Mouse (Mus musculus): Measurements from ENCODE around the gene Nutm1.
"Not testable (repeated sequence)": the region's sequence is repeated elsewhere in the genome, so short reads cannot be mapped to it uniquely, and the experiment has no call there.

Gene Nutm1

DNA sequence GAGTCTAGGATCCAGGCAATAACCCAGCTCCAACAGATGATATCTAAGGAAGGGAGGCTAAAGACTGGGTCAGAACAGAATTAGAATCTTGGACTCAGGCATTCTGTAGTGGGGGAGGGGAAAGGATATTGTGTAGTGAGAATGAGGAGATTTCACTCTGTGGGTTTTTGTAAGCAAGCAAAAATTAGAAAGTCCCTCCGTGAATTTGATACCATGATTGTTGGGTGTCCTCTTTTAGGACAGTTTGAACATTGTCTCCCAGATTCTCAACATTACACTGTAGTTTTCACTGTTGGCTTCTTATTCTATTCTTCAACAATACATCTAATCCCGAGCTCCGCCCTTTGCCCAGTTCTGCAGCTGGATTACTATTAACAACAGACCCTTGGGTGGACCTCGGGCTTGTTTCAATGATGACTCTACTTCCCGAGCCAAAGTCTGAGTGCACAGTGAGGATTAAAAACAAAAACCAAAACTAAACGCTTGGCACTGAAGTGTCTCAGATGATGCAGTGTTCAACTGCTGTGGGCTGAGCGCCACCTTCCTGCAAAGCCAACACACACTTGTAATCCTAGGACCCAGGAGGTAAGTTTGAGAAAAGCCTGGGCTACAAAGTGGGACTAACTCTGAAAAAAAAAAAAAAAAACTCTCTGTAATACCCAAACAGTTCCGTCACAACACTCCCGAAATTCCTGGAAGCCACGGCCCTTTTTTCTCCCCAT, at the start of gene Nutm1:
TSS of gene Nutm1 (minus strand) at position 51 of the 722 bp plus-strand sequence.
- DNase-seq, result no peak

DNA sequence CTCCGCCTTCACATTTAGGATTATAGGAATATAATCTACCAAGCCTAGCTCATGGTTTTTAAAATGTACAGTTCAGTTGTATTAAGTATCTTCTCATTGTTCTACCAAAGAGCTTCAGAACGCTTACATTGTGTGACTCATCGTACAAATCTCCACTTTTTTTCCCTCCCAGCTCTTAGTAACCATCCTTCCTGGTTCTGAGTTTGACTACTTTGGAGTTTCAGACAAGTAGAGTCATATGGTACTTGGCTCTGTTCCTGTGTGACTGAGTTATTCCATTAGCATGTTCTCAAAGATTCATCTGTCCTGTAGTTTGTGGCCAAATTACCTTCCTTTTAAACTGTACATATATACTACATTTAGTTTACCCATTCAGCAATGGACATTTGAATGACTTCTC, 49.6 kb upstream of the Nutm1 start:
- DNase-seq, result no peak

DNA sequence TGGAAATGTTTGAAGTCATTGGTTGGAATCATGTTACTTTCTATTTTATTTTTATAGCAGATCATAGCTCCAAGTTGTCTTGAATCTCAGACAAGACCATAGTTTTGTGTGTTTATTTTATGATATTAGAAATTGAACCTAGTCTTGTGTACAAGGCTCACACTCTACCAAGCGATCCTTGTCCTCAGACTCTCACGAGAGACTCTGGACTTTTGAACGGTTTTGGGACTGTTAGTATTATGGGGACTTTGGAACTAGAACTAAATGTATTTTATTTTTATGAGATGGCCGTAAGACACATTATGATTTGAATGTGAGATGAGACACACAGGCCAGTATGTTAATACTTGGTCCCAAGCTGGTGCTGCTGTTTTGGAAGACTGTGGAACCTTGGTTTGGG, 39.1 kb upstream of the Nutm1 start:
- DNase-seq, result no peak

DNA sequence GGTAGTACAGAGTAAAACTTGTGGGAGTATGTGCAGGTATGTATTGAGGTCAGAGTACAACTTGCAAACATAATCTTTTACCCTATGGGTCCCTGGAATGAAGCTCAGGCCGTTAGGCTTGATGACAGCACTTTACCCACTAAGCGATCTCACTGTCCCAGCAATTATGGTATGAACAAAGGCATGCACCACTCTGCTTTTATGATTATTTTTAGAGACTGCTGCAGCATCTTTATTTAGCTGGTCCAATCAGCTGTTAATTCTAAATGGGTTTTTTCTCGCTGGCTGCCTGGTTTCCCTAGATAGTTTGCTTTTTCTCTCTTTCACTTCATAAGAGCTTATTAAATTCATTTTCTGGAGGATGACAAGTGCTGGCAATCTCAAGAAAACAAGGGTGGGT, 37.1 kb upstream of the Nutm1 start:
- DNase-seq, result no peak

DNA sequence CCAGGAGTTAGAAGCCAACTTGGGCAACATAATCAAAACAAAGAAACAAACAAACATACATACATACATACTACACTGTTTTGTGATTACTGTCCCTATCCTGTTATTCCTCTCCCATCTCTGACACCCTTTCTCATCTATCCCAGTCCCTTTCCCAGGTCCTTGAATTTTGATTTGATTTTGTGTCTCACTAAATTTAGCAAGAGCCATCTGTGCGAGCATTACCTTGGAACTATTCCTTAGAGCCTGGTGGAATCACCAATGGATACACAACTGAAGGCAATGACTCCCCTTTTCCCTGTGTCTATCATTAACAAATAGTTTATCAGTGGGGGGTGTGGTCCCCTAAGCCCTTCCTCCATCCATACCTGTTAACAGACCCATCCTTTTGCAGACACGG, 33.7 kb upstream of the Nutm1 start:
- no peak for DNase-seq

- DNase-seq, result no peak
Observed at GRCm38 (mm10) chr2:112289507-112289906, 30.4 kb upstream of the Nutm1 start.

GRCm38 (mm10) chr2:112287059-112287458, 28.0 kb upstream of the Nutm1 start:
- no peak for DNase-seq

GRCm38 (mm10) chr2:112286062-112286461, 27.0 kb upstream of the Nutm1 start:
- DNase-seq, result not testable (repeated sequence)

GRCm38 (mm10) chr2:112285031-112285390, 25.9 kb upstream of the Nutm1 start:
- DNase-seq, result no peak

GRCm38 (mm10) chr2:112284363-112285030, 25.4 kb upstream of the Nutm1 start:
- DNase-seq, result no peak

DNA sequence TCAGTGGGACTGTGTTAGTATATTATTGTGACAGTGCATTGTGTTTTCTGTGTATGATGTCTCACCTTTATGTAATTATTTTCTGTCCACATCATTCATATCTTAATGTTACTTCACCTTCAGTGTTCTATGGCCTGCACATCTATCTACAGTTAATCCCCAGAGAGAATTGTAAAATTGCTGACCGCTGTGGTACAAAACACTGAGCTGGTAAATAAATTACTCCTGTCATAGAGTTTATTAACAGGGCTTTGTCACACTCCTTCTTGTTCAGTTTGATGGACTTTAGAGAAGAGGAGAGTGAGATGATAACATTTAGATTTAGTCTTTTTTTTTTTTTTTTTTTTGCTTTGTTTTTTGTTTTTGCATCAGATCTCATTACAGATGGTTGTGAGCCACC, 23.8 kb upstream of the Nutm1 start:
- DNase-seq, result no peak

GRCm38 (mm10) chr2:112276870-112277269, 17.8 kb upstream of the Nutm1 start:
- DNase-seq, result no peak

- DNase-seq, result no peak
Observed at GRCm38 (mm10) chr2:112273474-112273873, 14.4 kb upstream of the Nutm1 start.

DNA sequence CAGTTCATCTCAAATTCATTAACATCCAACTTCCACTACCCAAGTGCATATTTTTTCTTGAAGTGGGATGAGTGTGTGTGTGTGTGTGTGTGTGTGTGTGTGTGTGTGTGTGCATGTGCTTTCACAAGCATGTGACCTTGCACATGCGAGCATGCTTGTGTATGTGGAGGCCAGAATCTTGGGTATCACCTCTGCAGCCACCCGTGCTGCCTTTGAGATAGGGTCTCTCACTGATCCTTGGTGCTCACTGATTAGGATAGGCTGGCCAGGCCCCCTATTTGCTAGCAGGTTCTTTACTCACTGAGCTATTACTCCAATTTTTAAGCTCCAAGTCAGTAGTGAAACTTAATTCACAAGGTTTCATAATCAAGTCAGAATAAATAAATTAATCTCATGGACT, 13.8 kb upstream of the Nutm1 start:
- DNase-seq, result no peak

- DNase-seq, result no peak
Observed at GRCm38 (mm10) chr2:112270011-112270410, 10.9 kb upstream of the Nutm1 start.

GRCm38 (mm10) chr2:112267547-112268269, 8.6 kb upstream of the Nutm1 start:
- no peak for DNase-seq

DNA sequence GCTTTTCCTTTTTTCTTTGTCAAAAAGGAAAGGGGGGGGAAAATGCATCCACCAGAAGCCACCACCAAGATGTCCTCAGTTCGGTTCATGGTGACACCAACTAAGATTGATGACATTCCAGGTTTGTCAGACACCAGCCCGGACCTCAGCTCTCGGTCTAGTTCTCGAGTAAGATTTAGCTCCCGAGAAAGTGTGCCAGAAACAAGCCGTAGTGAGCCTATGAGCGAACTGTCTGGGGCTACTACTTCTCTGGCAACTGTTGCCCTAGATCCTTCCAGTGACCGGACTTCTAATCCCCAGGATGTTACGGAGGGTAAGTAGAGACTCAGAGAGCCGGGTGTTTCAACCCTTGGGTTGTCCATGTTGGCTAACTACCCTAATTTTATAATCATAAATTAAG, 7.7 kb upstream of the Nutm1 start:
- peak in 1 of 2 experiments; percentile 26 for DNase-seq

- DNase-seq, result peak; percentile 52 to 65
Observed at GRCm38 (mm10) chr2:112266242-112266592, 7.1 kb upstream of the Nutm1 start, which contains the start of gene Gm21985. Gm21985 (plus strand) TSS chr2:112266314.

- peak; percentile 92 to 95 for DNase-seq
Observed at GRCm38 (mm10) chr2:112265448-112266241, 6.6 kb upstream of the Nutm1 start, which contains the start of gene Slc12a6. Slc12a6 (plus strand) TSS chr2:112265825.

DNA sequence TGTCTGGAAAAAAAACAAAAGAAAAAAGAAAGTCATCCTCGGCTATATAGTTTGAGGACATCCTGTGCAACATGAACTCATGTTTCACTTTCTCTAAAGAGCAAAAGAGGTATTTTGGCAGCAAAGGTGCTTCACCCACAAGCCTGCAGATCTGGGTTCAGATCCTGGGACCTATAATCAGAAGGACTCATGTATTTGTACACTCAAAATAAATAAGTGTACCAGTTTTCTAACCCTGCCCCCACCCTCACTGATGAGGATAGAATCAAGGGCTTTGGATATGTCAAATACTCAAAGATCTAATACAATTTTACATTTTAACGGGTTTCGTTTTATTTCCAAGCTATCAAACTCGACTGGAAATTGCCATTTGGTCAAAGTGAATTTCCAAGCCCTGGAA, 5.3 kb upstream of the Nutm1 start:
- no peak for DNase-seq

GRCm38 (mm10) chr2:112262779-112263295, 3.7 kb upstream of the Nutm1 start:
- DNase-seq, result no peak

- peak; percentile 76 to 78 for DNase-seq
Observed at GRCm38 (mm10) chr2:112261748-112262653, 2.9 kb upstream of the Nutm1 start, which contains the start of gene Nop10. Nop10 (plus strand) TSS chr2:112261926.

All from thymus, postnatal 36 days (tissue).